Mouse (Mus musculus): ENCODE results near the gene Rxfp3. TPM values are rescaled to one million over a fixed set of nuclear protein-coding genes. Genes with fewer than 3 reads are reported as not detected.
"Not testable (repeated sequence)": the region's sequence is repeated elsewhere in the genome, so short reads cannot be mapped to it uniquely, and the experiment has no call there.

Gene Rxfp3
- polyA plus RNA-seq, 1 experiment from 2014 or later, result 0.04 TPM

- H3K27me3 ChIP-seq (ENCODE audit: control insufficient read depth, insufficient read depth, low read depth, low read length), result no peaks in the 10 kb centered on the region
- no peak overlapping the region for H3K27ac ChIP-seq (ENCODE audit: low read length)
- H3K4me1 ChIP-seq (replicated peaks; ENCODE audit: control insufficient read depth, insufficient read depth, low read length), result no peaks in the 10 kb centered on the region
- H3K36me3 ChIP-seq (ENCODE audit: control insufficient read depth, insufficient read depth, low read length), result no peaks in the 10 kb centered on the region
- ATAC-seq (ENCODE audit: low read depth), result no peak
- H3K9me3 ChIP-seq (ENCODE audit: control insufficient read depth, low read length), result no peaks in the 10 kb centered on the region
- no peak overlapping the region for H3K9ac ChIP-seq (ENCODE audit: low read length)
- 70% methylated on average over 4 of the region's 4 CpGs for WGBS
- H3K4me3 ChIP-seq (ENCODE audit: low read length), result no peak overlapping the region
- no peak overlapping the region for H3K4me2 ChIP-seq (ENCODE audit: low read depth, low read length)
These were observed 34.0 kb downstream of the Rxfp3 start for GRCm38 (mm10) chr15:11003791-11004190.

GRCm38 (mm10) chr15:11000421-11000820 is 37.4 kb downstream of the Rxfp3 start, which contains the start of gene Slc45a2:
Gene Slc45a2, plus strand, starts transcription at chr15:11000721.
- WGBS, result 52% methylated on average over 7 of the region's 7 CpGs
- H3K4me3 ChIP-seq (ENCODE audit: low read length), result no peak within 1 kb of the TSS
- H3K9me3 ChIP-seq (ENCODE audit: control insufficient read depth, low read length), result no peaks in the 10 kb centered on the region
- H3K4me2 ChIP-seq (ENCODE audit: low read depth, low read length), result 0 out of 2 replicates have a peak within 1 kb of the TSS, but pooled peaks have one; percentile 21
- no peaks in the 10 kb centered on the region for H3K36me3 ChIP-seq (ENCODE audit: control insufficient read depth, insufficient read depth, low read length)
- no peaks in the 10 kb centered on the region for H3K4me1 ChIP-seq (replicated peaks; ENCODE audit: control insufficient read depth, insufficient read depth, low read length)
- H3K9ac ChIP-seq (ENCODE audit: low read length), result no peak within 1 kb of the TSS; the same call in 1 of the 2 replicates
- no peak for ATAC-seq (ENCODE audit: low read depth)
- no peak within 1 kb of the TSS for H3K27ac ChIP-seq (ENCODE audit: low read length)
- H3K27me3 ChIP-seq (ENCODE audit: control insufficient read depth, insufficient read depth, low read depth, low read length), result no peaks in the 10 kb centered on the region

DNA sequence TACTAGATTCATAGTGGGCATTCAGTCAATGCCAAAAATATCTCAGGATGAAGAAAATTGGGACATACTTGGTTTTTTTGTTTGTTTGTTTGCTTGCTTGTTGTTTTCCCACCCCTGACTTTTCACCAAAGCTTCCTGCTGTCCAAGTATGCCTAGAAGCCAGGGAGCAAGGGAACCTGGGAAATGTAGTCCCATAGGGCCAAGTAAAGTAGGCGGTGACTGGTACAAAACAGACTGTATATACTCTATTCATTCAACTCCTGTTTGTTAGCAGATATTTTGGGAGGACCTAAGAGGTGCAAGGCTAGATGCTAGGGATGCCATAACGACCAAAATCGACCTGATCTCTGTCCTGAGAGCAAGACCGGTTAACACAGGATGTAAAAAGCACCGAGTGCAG is 38.0 kb downstream of the Rxfp3 start:
- Histone ChIP-seq H3K4me1 (replicated peaks; ENCODE audit: control insufficient read depth, insufficient read depth, low read length) (no peaks in the 10 kb centered on the region), H3K4me2 (ENCODE audit: low read depth, low read length) (0 out of 2 replicates have a peak overlapping the region, but pooled peaks have one; percentile 21), H3K36me3 (ENCODE audit: control insufficient read depth, insufficient read depth, low read length) (0 out of 2 replicates have a peak, but pooled peaks cover 2% of the 10 kb centered on the region), H3K27ac (ENCODE audit: low read length) (no peak overlapping the region), H3K9ac (ENCODE audit: low read length) (no peak overlapping the region; the same call in 1 of the 2 replicates), H3K27me3 (ENCODE audit: control insufficient read depth, insufficient read depth, low read depth, low read length) (no peaks in the 10 kb centered on the region), H3K4me3 (ENCODE audit: low read length) (no peak overlapping the region), H3K9me3 (ENCODE audit: control insufficient read depth, low read length) (no peaks in the 10 kb centered on the region)
- 34% methylated on average over 5 of the region's 5 CpGs for WGBS
- ATAC-seq (ENCODE audit: low read depth), result no peak

DNA sequence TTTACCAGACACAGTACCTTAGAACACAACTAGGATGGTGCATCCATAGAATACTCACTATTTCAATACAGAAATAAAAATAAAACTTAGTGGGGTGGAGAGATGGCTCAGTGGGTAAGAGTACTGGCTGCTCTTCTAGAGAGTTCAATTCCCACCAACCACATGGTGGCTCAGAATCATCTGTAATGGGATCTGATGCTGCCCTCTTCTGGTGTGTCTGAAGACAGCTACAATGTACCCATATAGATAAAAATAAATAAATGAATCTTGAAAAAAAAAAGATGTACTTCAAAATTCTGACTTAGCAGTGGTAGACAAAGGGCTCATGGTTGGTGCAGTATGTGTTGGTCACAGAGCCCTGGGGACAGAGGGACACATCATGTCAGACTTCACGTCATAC is 46.2 kb downstream of the Rxfp3 start:
- Histone ChIP-seq H3K9ac (ENCODE audit: low read length) (no peak overlapping the region), H3K4me1 (replicated peaks; ENCODE audit: control insufficient read depth, insufficient read depth, low read length) (no peaks in the 10 kb centered on the region), H3K4me2 (ENCODE audit: low read depth, low read length) (no peak overlapping the region), H3K27ac (ENCODE audit: low read length) (no peak overlapping the region), H3K27me3 (ENCODE audit: control insufficient read depth, insufficient read depth, low read depth, low read length) (no peaks in the 10 kb centered on the region), H3K36me3 (ENCODE audit: control insufficient read depth, insufficient read depth, low read length) (0 out of 2 replicates have a peak, but pooled peaks cover 2% of the 10 kb centered on the region), H3K9me3 (ENCODE audit: control insufficient read depth, low read length) (no peaks in the 10 kb centered on the region), H3K4me3 (ENCODE audit: low read length) (no peak overlapping the region)
- no peak for ATAC-seq (ENCODE audit: low read depth)
- 75% methylated on average over 1 of the region's 1 CpGs for WGBS

GRCm38 (mm10) chr15:10990411-10990810 is 47.4 kb downstream of the Rxfp3 start:
- Histone ChIP-seq H3K4me3 (ENCODE audit: low read length) (no peak overlapping the region), H3K9ac (ENCODE audit: low read length) (no peak overlapping the region), H3K4me2 (ENCODE audit: low read depth, low read length) (no peak overlapping the region), H3K27me3 (ENCODE audit: control insufficient read depth, insufficient read depth, low read depth, low read length) (no peaks in the 10 kb centered on the region), H3K9me3 (ENCODE audit: control insufficient read depth, low read length) (no peaks in the 10 kb centered on the region), H3K27ac (ENCODE audit: low read length) (no peak overlapping the region), H3K36me3 (ENCODE audit: control insufficient read depth, insufficient read depth, low read length) (0 out of 2 replicates have a peak, but pooled peaks cover 2% of the 10 kb centered on the region), H3K4me1 (replicated peaks; ENCODE audit: control insufficient read depth, insufficient read depth, low read length) (no peaks in the 10 kb centered on the region)
- no peak for ATAC-seq (ENCODE audit: low read depth)
- 47% methylated on average over 2 of the region's 2 CpGs for WGBS

- not testable (repeated sequence) for H3K9me3 ChIP-seq (ENCODE audit: control insufficient read depth, low read length); H3K4me1 ChIP-seq (replicated peaks; ENCODE audit: control insufficient read depth, insufficient read depth, low read length); H3K4me3 ChIP-seq (ENCODE audit: low read length); H3K27me3 ChIP-seq (ENCODE audit: control insufficient read depth, insufficient read depth, low read depth, low read length); H3K4me2 ChIP-seq (ENCODE audit: low read depth, low read length); ATAC-seq (ENCODE audit: low read depth); H3K9ac ChIP-seq (ENCODE audit: low read length); H3K27ac ChIP-seq (ENCODE audit: low read length); H3K36me3 ChIP-seq (ENCODE audit: control insufficient read depth, insufficient read depth, low read length)
- WGBS, result 82% methylated on average over 2 of the region's 2 CpGs
These were observed 51.3 kb downstream of the Rxfp3 start for GRCm38 (mm10) chr15:10986477-10986876.

DNA sequence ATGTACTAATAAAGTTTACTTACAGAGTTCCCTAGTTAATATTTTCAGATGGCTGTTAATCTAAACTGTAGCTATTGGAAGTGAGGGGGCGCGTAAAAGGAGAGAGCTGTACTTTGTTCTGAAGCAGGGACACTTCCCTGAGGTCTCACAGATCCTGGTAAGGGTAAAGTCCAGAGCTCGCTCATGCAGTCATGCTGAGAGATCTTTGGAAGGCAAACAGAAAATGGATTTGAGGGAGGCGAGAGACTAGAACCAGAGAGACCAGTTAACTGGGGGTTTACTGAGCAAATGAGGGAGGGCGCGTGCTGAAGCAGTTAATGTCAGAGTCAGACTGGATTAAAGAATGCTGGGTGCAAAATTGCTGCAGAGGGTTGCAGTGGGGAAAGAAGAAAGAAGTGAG is 52.0 kb downstream of the Rxfp3 start:
- no peaks in the 10 kb centered on the region for H3K9me3 ChIP-seq (ENCODE audit: control insufficient read depth, low read length)
- H3K9ac ChIP-seq (ENCODE audit: low read length), result no peak overlapping the region
- no peaks in the 10 kb centered on the region for H3K36me3 ChIP-seq (ENCODE audit: control insufficient read depth, insufficient read depth, low read length)
- H3K4me1 ChIP-seq (replicated peaks; ENCODE audit: control insufficient read depth, insufficient read depth, low read length), result peaks cover 8% of the 10 kb centered on the region; the same call in 1 of the 2 replicates
- no peak overlapping the region for H3K27ac ChIP-seq (ENCODE audit: low read length)
- H3K27me3 ChIP-seq (ENCODE audit: control insufficient read depth, insufficient read depth, low read depth, low read length), result no peaks in the 10 kb centered on the region
- WGBS, result 75% methylated on average over 6 of the region's 6 CpGs
- no peak overlapping the region for H3K4me2 ChIP-seq (ENCODE audit: low read depth, low read length)
- H3K4me3 ChIP-seq (ENCODE audit: low read length), result no peak overlapping the region
- ATAC-seq (ENCODE audit: low read depth), result no peak

Other genes starting within 250 kb of the Rxfp3 start
- gene C1qtnf3, start 85.7 kb downstream of the Rxfp3 start, polyA plus RNA-seq (2015; fragmentation: Nextera tagmentation; extraction: Ambion mirVana), result 5.5 and 6.7 TPM in 2 replicates
- gene Amacr, start 56.2 kb downstream of the Rxfp3 start, polyA plus RNA-seq (2015; fragmentation: Nextera tagmentation; extraction: Ambion mirVana), result 14.4 and 15.8 TPM in 2 replicates
- not detected in 2 replicates for gene Slc45a2, start 37.3 kb downstream of the Rxfp3 start, polyA plus RNA-seq (2015; fragmentation: Nextera tagmentation; extraction: Ambion mirVana)
- 4.6 and 5.4 TPM in 2 replicates for gene Adamts12, start 26.8 kb upstream of the Rxfp3 start, polyA plus RNA-seq (2015; fragmentation: Nextera tagmentation; extraction: Ambion mirVana)